Mouse (Mus musculus) gastrocnemius, postnatal 4 days (tissue): ENCODE measurements around the gene P2rx1. TPM values are rescaled to one million over a fixed set of nuclear protein-coding genes. Genes with fewer than 3 reads are reported as not detected.

Experiments used
- DNase-seq, 2 experiments: peaks; one replicate each; pipeline ENCODE4 v3.0.0; 2021 to 2022; ENCODE audit warnings: low spot score in 2 of 2, mixed read lengths in 2 of 2
- long read RNA-seq, 2 experiments: library from polyadenylated mRNA; stranded (forward); transcript quantifications; one replicate each; pipeline ENCODE4 v2.0.0; 2021
- total RNA-seq, 2 experiments: library from RNA; stranded (reverse); gene quantifications; 2 replicates each; pipeline ENCODE4 v1.2.3; 2021

Gene P2rx1
- 1 to 10 TPM; 2.3 to 3.1 TPM for total RNA-seq
- long read RNA-seq, experiment 1, partial matches to known transcripts, result 1 of 5 reads
- long read RNA-seq, experiment 1, other reads (novel, unspliced or antisense), result 0 of 5 reads
- long read RNA-seq, experiment 2, transcript P2rx1-201 (12 exons, 2,486 nt), result major isoform, 8 of 9 reads
- long read RNA-seq, experiment 2, partial matches to known transcripts, result 0 of 9 reads
- long read RNA-seq, experiment 2, other reads (novel, unspliced or antisense), result 1 of 9 reads

DNA sequence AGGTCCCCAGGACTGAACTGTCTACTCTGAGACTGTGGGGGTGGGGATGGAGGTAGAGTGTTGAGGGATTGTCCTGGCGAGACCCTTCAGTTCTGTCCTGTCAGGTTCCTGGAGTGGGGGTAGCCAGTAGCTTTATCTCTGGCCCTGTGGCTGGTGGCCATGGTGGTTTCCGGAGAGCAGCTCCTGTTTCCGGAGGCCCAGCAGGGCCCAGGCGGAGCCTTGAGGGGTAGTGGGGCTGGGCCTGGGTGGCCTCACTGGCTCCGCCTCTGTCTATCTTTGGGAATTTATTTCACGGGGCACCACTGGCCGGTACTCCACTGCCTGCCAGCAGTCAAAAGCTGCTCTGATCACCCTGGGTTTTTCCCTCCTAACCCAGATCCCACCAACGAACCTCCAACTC, at the start of gene P2rx1:
Gene P2rx1 (plus strand): TSS at position 333 of the 400 bp plus-strand sequence.
- DNase-seq, result peak in 1 of 2 experiments; percentile 36

DNA sequence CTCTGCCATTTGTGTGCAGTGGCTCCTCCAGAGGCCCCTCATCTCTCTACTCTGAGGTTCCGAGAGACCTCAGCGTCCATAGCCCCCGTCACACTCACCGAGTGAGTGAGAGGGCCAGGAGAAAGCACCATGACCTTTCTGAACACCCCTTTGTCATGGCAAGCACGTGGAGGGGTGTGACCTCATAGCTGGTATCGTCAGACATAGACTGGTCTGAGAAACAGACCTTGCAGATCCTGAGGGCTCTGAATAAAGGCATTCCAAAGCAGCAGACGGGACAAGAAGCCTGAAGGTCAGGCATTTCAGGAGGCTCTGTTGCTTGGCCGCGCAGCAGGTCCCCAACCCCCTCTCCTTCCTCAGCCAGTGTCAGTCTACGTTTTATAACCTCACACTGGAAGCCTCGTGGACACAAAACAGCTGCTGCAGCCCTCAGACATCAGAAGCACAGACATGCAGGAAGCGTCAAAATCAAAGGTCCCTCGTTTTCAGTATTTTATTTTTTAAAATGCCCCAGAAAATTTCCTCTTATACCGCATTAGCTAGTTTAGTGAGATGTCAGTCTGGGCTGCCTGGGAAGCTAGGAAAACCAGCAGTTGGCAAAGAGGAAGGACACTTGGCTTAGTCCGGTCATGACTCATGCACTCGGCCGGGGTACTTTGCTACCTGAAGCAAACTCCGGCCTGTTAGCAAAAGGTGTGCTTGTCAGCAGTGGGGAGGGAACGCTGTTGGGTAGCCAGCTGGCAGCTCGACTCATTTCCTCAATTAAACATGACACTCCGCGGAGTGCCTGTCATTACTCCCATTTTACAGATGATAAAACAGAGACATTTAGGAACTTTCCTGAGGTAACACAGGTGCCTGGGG, 47.5 kb upstream of the P2rx1 start:
- no peak for DNase-seq

DNA sequence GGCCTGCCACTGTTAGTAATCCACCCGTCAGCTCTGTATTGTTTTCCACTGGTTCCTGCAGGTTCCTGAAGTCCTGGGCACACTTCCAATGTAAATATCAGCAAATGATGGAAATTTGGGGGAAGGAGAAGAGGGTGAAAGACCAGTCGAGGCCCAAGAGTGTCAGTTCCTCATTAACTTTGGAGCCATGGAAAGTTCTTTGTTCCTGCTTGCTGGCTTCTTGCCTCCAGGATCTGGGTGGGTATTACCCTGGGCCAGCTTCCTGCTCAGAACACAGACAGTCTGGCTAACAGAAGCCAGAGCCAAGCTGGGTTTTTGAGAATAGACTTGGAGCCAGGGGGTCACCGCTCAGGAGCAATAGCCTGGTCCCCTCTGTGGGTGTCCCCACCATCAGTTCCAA, 46.7 kb upstream of the P2rx1 start:
- DNase-seq, result no peak

DNA sequence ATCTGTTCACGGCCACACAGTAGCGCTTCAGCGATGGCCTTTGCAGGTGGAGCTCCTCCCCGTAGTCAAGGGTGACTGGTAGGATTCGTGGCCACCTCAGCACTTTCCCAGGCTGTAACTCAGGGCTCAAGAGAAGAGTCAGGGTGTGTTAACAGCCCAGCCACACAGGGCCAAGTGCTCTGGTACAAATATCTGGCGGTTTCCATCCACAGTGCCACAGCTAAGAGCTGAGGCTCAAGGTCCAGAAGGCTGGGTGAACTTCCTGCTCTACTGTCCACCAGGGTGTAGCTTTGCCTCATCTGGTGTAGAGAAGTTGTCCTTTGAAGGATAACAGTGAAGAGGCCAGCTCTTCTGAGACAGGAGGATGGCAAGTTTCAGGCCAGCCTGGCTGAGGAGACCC, 46.2 kb upstream of the P2rx1 start:
- no peak for DNase-seq

DNA sequence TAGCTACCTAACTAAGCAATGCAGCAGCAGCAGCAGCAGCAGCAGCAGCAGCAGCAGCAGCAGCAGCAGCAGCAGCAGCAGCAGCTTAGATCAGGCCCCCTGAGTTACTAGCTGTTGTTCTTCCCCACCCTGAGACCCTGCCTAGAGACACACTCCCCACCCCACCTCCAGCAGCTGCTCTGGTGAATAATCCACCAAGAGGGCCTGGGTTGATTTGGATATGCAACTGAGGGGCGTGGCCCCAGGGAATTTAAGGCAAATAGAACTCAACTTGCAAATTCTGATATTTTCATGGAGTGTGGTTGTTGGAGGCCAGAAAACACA, 45.8 kb upstream of the P2rx1 start:
- no peak for DNase-seq

DNA sequence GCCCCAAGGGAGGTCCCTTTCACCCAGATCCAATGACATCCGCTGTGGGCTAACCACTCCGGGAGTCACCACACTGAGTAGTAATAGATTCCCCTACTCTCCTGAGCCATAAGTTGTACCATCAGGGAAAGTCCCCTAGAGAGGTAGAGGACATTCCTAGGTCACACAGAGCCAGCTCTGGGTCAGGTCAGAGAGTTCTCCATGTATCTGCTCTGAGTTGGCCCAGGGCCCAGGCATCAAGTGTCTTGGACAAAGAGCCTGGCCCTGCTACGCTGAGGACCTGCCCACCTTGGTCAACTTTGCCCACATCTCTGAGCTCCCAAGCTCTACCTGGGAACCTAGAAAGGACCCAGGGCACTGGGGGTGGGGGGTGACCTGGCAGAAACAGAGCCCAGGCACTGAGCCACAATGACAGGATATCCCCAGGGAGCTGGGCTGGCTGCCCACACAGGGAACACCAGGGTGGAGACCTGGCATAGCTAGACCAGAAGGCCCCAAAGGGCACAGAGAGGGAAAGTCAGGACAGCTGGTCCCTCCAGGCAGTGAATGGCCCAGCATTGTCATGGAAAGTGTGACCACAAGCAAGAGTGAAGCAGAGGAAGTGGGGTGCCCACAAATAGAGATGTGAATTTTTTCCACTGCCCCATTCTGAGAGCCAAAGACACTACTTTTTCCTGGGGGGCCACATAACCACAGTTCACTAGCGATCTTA, 45.3 kb upstream of the P2rx1 start:
- DNase-seq, result no peak

DNA sequence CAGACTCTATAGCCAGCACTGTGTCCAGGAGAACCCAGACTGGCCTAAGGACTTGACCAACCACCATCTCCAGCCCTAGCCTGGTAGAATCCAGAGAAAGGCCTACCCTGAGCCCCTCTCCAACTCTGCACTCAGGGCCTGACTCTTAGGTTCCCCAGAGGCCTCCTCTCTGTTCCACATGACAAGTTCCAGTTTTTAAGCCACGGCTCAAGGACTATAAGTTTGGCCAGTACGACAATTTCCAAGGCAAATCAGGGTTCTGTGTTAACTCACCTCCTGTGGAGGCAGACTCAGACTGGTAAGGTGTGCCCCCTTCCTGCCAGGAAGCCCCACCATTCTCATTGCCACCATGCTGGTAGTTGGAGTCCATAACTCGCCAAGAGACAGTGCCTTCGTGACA, 44.7 kb upstream of the P2rx1 start:
- no peak for DNase-seq

DNA sequence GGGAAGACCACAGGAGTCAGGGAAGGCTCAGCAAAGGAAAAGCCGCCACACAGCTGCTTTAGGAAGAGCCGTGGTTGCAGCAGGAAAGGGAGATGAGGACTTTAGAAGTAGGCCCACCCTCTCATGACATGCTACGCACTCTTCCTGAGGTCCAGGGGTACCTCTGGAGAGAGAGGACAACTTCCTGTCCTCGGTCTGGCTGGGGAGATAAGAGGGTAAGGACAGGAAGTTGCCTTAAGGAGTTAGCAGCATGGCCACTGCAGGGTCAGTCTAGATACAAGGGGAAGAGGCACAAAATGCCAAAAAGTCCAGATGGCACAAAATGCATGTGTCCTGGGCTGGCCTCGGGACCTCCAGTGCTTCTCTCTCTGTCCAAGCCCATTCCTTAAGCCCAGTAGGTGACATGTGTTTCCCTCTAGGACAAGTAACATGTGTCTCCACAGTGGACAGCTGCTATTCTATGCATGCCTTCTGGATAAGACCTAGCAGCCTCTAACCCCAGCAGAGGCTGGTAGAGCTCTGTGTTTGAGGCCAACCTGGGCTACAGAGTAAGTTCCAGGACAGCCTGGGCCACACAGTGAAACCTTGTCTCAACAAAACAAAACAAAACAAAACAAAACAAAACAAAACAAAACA, 43.4 kb upstream of the P2rx1 start:
- no peak for DNase-seq

DNA sequence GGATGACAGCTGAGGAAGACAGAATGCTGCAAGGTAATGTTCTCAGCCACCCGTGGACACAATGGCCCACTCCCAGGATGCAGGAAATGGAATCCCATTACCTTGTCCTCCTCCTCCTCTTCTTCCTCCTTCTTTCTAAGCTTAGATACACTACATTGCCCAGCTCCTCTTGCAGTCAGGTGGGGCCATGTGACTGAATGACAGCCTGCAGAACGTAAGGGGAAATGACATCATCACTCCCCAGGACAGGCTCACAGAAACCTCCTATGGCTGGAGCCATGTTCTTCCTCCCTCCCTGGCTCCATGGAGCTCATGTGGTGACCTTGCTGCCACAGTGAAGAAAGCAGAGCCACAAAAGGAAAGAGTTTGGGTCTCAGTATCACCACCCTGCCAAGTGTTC, 41.6 kb upstream of the P2rx1 start:
- no peak for DNase-seq

DNA sequence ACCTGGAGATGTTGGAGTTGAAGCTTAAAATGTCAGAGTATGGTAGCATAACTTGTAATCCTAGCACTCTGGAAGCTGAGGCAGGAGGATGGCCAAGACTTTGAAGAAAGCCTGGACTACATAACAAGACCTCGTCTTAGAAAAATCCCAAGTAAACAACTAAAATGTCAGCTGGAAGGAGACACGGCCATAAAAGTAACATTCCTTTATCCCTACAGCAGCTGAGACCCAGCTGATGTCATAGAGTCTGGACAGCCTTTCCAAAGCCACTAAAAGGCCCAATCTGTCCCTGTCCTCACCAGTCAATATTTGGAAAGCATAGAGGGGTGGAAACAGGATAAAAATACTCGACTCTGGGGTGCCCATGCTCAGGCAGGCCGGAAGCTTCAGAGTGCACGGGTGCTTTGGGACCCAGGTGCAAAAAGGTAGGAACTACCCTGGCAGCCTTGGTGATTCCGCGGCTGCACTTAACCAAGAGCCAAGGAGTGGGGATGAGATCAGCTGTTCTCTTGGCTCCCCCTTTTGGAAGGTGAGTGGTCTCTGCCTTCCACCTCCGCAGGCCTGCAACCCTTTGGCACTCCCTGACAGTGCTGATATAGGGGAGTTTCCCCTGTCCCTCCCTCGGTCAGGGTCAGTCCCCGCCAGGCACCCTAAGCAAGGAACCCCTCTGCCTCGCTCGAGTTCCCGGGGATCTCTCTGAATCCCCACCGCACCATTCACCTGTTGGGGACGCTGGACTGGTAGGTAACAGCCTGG, 38.8 kb upstream of the P2rx1 start:
- DNase-seq, result no peak

DNA sequence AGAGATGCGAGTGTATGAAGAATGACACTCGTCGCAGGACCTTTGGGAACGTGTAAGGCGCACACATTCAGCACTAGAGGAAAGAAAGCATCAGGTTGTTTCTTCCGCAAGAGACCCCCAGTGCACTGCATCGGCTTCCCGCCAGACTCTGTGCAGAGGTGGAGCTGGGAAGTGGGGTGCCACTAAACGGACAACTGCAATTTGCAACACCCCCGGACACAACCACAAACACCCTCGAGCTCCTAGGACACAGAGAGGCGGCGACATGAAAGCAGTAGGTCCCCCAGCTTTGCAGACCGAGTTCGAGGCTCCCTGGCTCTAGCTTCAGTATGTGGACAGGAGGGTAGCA, 38.2 kb upstream of the P2rx1 start:
- DNase-seq, result no peak

DNA sequence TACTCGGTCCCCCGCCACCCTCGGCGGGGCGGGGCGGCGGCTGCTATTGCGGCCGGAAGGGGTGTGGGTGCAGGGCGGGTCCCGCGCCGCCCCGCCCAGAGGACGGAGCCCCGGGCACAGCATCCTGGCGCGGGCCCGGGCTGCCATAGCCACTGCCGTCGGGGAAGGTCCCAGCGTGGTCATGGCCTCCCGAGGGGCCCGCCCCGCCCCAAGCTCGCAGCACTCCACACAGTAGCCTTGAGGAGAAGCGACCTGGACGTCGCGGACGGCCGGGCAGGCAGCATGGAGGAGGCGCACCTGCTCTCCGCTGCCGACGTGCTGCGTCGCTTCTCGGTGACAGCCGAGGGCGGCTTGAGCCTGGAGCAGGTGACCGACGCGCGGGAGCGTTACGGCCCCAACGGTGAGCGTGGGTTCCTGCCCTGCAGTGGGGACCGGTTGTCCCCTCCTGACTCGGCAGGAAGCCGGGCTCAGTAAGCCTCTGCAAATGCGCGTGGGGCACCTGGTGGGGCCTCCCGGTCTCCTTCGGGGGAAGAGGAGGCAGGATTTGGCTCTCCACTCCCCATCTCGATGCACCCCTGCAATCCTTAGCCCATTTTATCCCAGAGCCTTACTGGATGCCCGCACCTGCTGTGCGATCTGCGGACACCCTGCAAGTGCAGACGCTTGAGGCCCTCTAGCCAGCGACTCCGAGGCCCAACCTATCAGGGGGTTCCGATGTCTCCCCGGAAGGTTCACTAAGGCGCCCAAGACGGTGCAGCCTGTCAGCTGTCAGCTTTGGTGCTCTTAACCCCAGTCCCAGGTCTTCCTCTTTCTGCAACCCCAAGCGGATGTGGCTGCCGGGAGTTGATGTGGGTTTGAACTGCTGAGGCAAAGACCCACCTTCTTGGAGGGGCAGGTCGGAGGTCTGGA, 37.6 kb upstream of the P2rx1 start, which contains the start of gene Atp2a3:
Gene Atp2a3 (plus strand): TSS at position 98 of the 909 bp plus-strand sequence.
- DNase-seq, result no peak

DNA sequence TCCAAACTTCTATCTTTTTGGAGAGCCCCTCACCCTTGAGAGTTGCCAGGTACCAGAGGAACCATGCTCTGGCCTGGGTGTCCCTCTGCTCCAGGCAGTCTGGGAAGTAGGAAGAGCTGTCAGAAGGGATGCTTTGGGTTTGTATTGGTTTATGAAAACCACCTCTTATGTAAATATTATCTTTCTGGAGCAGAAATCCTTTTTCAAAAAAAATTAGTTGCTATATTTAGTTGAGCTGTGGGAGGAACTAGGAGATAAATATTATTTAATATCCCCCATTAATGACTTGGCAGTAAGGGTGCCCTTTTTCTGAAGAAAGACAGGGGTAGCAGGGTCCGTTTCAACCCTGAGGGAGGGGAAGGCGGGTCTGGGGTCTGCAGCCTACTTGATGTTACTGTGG, 36.5 kb upstream of the P2rx1 start:
- DNase-seq, result no peak

DNA sequence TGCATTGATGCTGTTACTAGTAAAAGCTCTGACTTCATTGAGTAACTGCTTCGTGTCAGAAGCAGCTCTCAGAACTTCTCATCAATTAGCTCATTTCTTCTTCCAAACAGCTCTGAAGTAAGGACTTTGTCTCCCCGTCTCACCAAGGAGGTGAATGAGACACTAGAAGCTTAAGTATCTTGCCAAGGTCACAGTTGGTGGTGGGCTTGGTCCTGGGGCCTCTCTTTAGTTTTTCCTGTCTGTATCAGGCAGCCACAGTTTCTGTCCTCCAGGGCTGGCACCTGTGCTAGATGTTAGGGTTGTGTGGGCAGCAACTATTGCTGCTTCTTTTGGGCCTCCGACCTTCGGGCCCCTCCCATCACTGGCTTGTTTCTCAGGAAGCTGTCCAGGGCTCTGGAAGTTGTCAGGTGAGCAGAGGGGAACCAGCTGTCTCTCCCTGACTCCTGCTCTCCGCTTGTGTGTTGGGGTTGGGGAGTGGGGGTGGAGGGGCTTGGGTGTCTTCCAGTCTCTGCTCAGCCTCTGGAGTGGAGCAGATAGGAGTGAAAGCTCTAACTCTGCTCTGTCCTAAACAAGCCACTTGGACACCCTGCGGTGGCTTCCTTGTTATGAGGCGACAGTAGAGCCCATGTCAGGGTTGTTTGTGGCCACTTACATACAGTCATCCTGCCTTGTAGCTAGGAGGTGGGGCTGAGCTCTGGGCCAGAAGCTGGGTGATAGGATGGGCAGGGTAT, 35.7 kb upstream of the P2rx1 start:
- no peak for DNase-seq

DNA sequence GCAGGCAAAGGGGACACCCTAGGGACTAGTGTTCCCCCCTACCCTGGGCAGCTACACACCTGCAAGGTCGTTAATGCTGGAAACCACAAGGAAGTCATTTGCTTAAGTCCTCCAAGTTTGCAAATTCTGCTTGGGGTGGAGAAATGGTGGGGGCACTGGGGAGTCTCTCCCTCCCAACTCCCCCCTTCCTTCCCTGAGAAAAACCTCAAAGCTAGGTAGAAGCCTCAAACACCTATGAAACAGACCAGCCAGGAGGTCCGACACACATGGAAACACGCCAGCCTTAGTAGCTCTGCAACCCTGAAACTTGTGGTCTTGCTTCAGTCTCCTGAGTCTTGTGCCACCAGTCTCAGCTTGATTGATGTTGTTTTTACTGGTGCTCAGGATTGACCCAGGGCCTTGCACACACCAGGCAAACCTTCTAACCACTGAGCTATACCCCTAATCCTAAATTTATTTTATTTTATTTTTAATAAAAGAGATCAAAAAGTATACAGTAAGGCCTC, 35.1 kb upstream of the P2rx1 start:
- DNase-seq, result no peak

DNA sequence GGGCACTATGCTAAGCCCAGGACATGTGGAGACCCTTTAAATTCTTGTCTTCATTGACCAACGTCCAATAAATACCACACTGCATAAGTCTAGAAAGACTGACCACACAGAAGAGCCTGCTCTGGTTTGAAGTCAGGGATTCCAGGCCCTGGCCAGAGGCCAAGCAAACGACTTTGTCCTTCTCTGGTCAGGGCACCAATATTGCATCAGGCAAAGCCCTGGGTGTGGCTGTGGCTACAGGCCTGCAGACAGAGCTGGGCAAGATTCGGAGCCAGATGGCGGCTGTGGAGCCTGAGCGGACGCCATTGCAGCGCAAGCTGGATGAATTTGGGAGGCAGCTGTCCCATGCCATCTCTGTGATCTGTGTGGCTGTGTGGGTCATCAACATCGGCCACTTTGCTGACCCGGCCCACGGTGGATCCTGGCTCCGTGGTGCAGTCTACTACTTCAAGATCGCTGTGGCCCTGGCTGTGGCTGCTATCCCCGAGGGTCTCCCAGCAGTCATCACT, 23.9 kb upstream of the P2rx1 start:
- no peak for DNase-seq

DNA sequence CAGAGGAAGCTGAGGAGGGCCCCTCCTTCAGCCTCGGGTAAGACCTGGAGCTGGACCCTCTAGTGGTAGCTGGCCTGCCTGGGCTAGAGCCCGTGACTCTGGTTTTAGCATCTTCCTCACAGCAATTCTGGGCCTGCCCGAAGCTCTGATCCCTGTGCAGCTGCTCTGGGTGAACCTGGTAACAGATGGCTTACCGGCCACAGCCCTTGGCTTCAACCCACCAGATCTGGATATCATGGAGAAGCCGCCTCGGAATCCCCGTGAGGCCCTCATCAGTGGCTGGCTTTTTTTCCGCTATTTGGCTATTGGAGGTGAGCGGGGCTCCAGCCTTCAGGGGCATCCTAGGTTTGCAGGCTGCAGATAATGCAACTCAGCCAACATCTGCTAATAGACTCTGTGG, 16.4 kb upstream of the P2rx1 start:
- DNase-seq, result no peak

DNA sequence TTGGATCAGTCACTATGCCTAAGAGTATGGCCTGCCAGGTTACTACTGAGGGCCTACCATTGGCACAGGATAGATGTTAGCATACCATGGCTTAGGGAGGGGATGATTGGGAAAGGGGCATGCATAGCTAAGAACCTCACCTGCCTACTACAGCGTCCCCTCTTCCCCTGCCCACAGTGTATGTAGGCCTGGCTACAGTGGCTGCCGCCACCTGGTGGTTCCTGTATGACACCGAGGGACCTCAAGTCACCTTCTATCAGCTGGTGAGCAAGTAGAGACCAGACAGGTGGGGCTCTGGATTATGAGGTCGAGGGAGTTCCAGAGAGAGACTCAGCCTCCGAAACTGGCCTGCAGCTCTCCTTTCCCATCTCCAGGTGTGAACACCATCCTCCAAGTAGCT, 15.6 kb upstream of the P2rx1 start:
- no peak for DNase-seq

DNA sequence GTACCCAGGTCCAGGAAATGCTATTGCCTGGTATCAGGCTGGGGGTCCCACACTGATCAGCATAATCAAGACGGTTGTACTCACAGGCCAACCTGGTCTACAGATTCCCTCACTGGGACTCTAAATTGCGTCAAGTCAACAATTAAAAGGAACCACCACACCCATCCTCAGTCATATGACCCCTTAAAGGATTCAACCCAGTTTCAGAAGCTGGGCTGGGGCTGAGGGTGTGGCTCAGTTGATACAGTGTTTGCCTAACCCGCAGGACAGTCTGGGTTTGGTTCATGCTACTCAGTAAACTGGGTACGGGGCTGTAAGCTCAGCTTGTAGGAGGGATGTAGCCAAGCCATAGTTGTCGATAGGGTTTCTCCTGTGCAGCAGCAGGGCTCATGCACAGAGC, 12.2 kb upstream of the P2rx1 start:
- no peak for DNase-seq
